Mouse (Mus musculus) cerebellum, postnatal 4 days (tissue): Measurements from ENCODE around the gene Bpifc.
A peak's percentile ranks its signal among the peaks of the same experiment; 100 is the strongest.
"Not testable (repeated sequence)": the region's sequence is repeated elsewhere in the genome, so short reads cannot be mapped to it uniquely, and the experiment has no call there.

Experiments used
- DNase-seq, 2 experiments: peaks; one replicate each; pipeline ENCODE4 v3.0.0; 2022; ENCODE audit warnings: low spot score in 2 of 2, mixed read lengths in 1 of 2

Bpifc gene

GRCm38 (mm10) chr10:86011781-86012180 lies at the start of gene Bpifc:
Gene Bpifc (minus strand): TSS chr10:86011895.
- no peak for DNase-seq

GRCm38 (mm10) chr10:86060267-86060666 lies 48.6 kb upstream of the Bpifc start:
- no peak for DNase-seq

- DNase-seq, result no peak
Measured at GRCm38 (mm10) chr10:86057712-86058111, 46.0 kb upstream of the Bpifc start.

GRCm38 (mm10) chr10:86057286-86057685 lies 45.6 kb upstream of the Bpifc start:
- no peak for DNase-seq

GRCm38 (mm10) chr10:86056297-86056903 lies 44.7 kb upstream of the Bpifc start:
- no peak for DNase-seq

- no peak for DNase-seq
Measured at GRCm38 (mm10) chr10:86052818-86053522, 41.3 kb upstream of the Bpifc start.

GRCm38 (mm10) chr10:86050522-86050921 lies 38.8 kb upstream of the Bpifc start:
- DNase-seq, result no peak

- DNase-seq, result no peak
Measured at GRCm38 (mm10) chr10:86047786-86048185, 36.1 kb upstream of the Bpifc start.

GRCm38 (mm10) chr10:86046371-86046770 lies 34.7 kb upstream of the Bpifc start:
- no peak for DNase-seq

- DNase-seq, result no peak
Measured at GRCm38 (mm10) chr10:86044066-86044465, 32.4 kb upstream of the Bpifc start.

GRCm38 (mm10) chr10:86043651-86044050 lies 32.0 kb upstream of the Bpifc start:
- DNase-seq, result no peak

GRCm38 (mm10) chr10:86034007-86034728 lies 22.5 kb upstream of the Bpifc start:
- DNase-seq, result no peak

GRCm38 (mm10) chr10:86032517-86032916 lies 20.8 kb upstream of the Bpifc start:
- no peak for DNase-seq

GRCm38 (mm10) chr10:86030743-86031142 lies 19.0 kb upstream of the Bpifc start:
- no peak for DNase-seq

GRCm38 (mm10) chr10:86026807-86027206 lies 15.1 kb upstream of the Bpifc start:
- not testable (repeated sequence) for DNase-seq

GRCm38 (mm10) chr10:86026354-86026753 lies 14.7 kb upstream of the Bpifc start:
- no peak for DNase-seq

GRCm38 (mm10) chr10:86025906-86026305 lies 14.2 kb upstream of the Bpifc start:
- DNase-seq, result no peak

GRCm38 (mm10) chr10:86023149-86023548 lies 11.5 kb upstream of the Bpifc start:
- no peak for DNase-seq

- DNase-seq, result no peak
Measured at GRCm38 (mm10) chr10:86022474-86022816, 10.8 kb upstream of the Bpifc start.

- peak; percentile 77 to 98 for DNase-seq
Measured at GRCm38 (mm10) chr10:86021749-86022473, 10.2 kb upstream of the Bpifc start, which contains the start of gene Fbxo7. Gene Fbxo7 (plus strand): TSS chr10:86021972.

- DNase-seq, result no peak
Measured at GRCm38 (mm10) chr10:86021408-86021748, 9.7 kb upstream of the Bpifc start.

GRCm38 (mm10) chr10:86018813-86019212 lies 7.1 kb upstream of the Bpifc start:
- DNase-seq, result no peak
